ENCODE assay signal across 24 mouse cellular contexts in genomic region chr9:7526255-7526940, GRCm38 (mm10). TPM values are rescaled to one million over a fixed set of nuclear protein-coding genes. Genes with fewer than 3 reads are reported as not detected.
"Had no signal": no experiment of that assay in that cellular context is flagged by ENCODE, and none has a peak within 500 bp of the region (broad histone marks: within the 10 kb centered on the region; RNA-seq: fewer than 3 reads in every experiment).

No protein-coding gene starts in this region.

- H3K36me3 ChIP-seq: midbrain, embryonic 13.5 days; midbrain, embryonic 15.5 days; neural tube, embryonic 13.5 days; neural tube, embryonic 15.5 days had no signal

- H3K4me3 ChIP-seq: megakaryocyte, embryonic 14.5 days; midbrain, embryonic 13.5 days; midbrain, embryonic 15.5 days; neural tube, embryonic 13.5 days; neural tube, embryonic 15.5 days had no signal

- ATAC-seq: midbrain, embryonic 13.5 days; midbrain, embryonic 15.5 days had no signal

- H3K27ac ChIP-seq: midbrain, embryonic 13.5 days; midbrain, embryonic 15.5 days; neural tube, embryonic 13.5 days; neural tube, embryonic 15.5 days had no signal

- H3K9me3 ChIP-seq: megakaryocyte, embryonic 14.5 days; midbrain, embryonic 13.5 days; midbrain, embryonic 15.5 days; neural tube, embryonic 13.5 days; neural tube, embryonic 15.5 days had no signal

- H3K27me3 ChIP-seq: megakaryocyte, embryonic 14.5 days; midbrain, embryonic 13.5 days; midbrain, embryonic 15.5 days; neural tube, embryonic 13.5 days; neural tube, embryonic 15.5 days had no signal

- H3K4me1 ChIP-seq: megakaryocyte, embryonic 14.5 days; midbrain, embryonic 13.5 days; midbrain, embryonic 15.5 days; neural tube, embryonic 13.5 days; neural tube, embryonic 15.5 days had no signal

- DNase-seq: lung, embryonic 14.5 days; lung, postnatal 10 days; lung, postnatal 4 days; retina, postnatal 1 day; right cerebral cortex, adult 18-20 months; right cerebral cortex, postnatal 25 days; right cerebral cortex, postnatal 4 days; spleen, adult 18-20 months; thymus, adult 18-20 months; thymus, postnatal 14 days; thymus, postnatal 36 days had no signal

RNA-seq across cellular contexts. Expression of gene Mmp10, which starts 24.2 kb away (rescaled TPM):
- total RNA-seq: midbrain, postnatal 0 days; monocyte, adult 5-6 weeks had no signal
- polyA plus RNA-seq: lung, embryonic 14.5 days; lung, embryonic 16.5 days; midbrain, embryonic 11.5 days; midbrain, embryonic 13.5 days; midbrain, embryonic 15.5 days; midbrain, postnatal 0 days; neural tube, embryonic 11.5 days; neural tube, embryonic 13.5 days; neural tube, embryonic 15.5 days; stomach, embryonic 14.5 days; stomach, embryonic 16.5 days had no signal

RNA-seq across cellular contexts. Expression of gene Mmp8, which starts 31.9 kb away (rescaled TPM):
- total RNA-seq: midbrain, postnatal 0 days had no signal
- polyA plus RNA-seq: midbrain, embryonic 11.5 days; midbrain, postnatal 0 days; neural tube, embryonic 11.5 days; small intestine, adult 2 months had no signal

RNA-seq across cellular contexts. Expression of gene Mmp27, which starts 44.8 kb away (rescaled TPM):
- total RNA-seq: midbrain, postnatal 0 days; monocyte, adult 5-6 weeks had no signal
- polyA plus RNA-seq: lung, embryonic 14.5 days; lung, embryonic 16.5 days; midbrain, embryonic 11.5 days; midbrain, embryonic 13.5 days; midbrain, embryonic 15.5 days; midbrain, postnatal 0 days; neural tube, embryonic 11.5 days; neural tube, embryonic 13.5 days; neural tube, embryonic 15.5 days; small intestine, adult 2 months; stomach, embryonic 14.5 days had no signal
